Mouse (Mus musculus): Measurements from ENCODE around the gene D17H6S53E.

- TF ChIP-seq ZNF384 (IDR thresholded peaks at IDR 0.05; ENCODE audit: low read depth, low read length) (no peak), HCFC1 (IDR thresholded peaks at IDR 0.05; ENCODE audit: borderline replicate concordance, insufficient read depth, low read length) (no peak), MAFK (IDR thresholded peaks at IDR 0.05; ENCODE audit: insufficient read depth, low read depth, low read length) (no peak), ZC3H11A (IDR thresholded peaks at IDR 0.05; ENCODE audit: borderline replicate concordance, low read depth, low read length) (no peak)
Measured at GRCm38 (mm10) chr17:35163326-35164081, 37.3 kb downstream of the D17H6S53E start.

Measured in ES-E14 (cell line).